Mouse (Mus musculus) liver, postnatal 0 days (tissue): ENCODE data around the gene Sar1b. TPM values are rescaled to one million over a fixed set of nuclear protein-coding genes. Genes with fewer than 3 reads are reported as not detected.
"Not testable (repeated sequence)": the region's sequence is repeated elsewhere in the genome, so short reads cannot be mapped to it uniquely, and the experiment has no call there.

Experiments used
- ATAC-seq: fragments of 200-750 bp; cut with Nextera tagmentation; 2 replicates; pipeline ENCODE4 v1.8.0; 2017; ENCODE audit warnings: mild to moderate bottlenecking, moderate library complexity
- DNase-seq: peaks from one replicate; pipeline ENCODE4 v3.0.0-alpha.2; 2016
- H3K27ac ChIP-seq: fragments of 300-500 bp; sonication (generic); 2 replicates; pipeline ENCODE4 v1.5.1; 2014; ENCODE audit warnings: antibody characterized with exemption, moderate library complexity, mild to moderate bottlenecking, low read depth
- H3K27me3 ChIP-seq: fragments of 300-500 bp; sonication (generic); 2 replicates; pipeline ENCODE4 v1.6.1; 2014; ENCODE audit warnings: low read length, control low read depth, mixed read lengths; ENCODE audit not compliant: insufficient read depth
- H3K36me3 ChIP-seq: fragments of 300-500 bp; sonication (generic); replicated peaks from 2 replicates; pipeline ENCODE4 v1.6.1; 2014; ENCODE audit warnings: mild to moderate bottlenecking, control low read depth, low read length, moderate library complexity, mixed read lengths; ENCODE audit not compliant: insufficient read depth
- H3K4me1 ChIP-seq: fragments of 300-500 bp; sonication (generic); 2 replicates; pipeline ENCODE4 v1.6.1; 2014; ENCODE audit warnings: antibody characterized with exemption, mild to moderate bottlenecking, control low read depth; ENCODE audit not compliant: insufficient read depth
- H3K4me2 ChIP-seq: fragments of 300-500 bp; sonication (generic); 2 replicates; pipeline ENCODE4 v1.6.1; 2014; ENCODE audit warnings: low read depth, mild to moderate bottlenecking, low read length, moderate library complexity, mixed read lengths
- H3K4me3 ChIP-seq: fragments of 300-500 bp; sonication (generic); 2 replicates; pipeline ENCODE4 v1.5.1; 2014; ENCODE audit warnings: low read depth, low read length
- H3K9ac ChIP-seq: fragments of 300-500 bp; sonication (generic); replicated peaks from 2 replicates; pipeline ENCODE4 v1.6.1; 2014; ENCODE audit warnings: mild to moderate bottlenecking, moderate library complexity
- H3K9me3 ChIP-seq: fragments of 300-500 bp; sonication (generic); 2 replicates; pipeline ENCODE4 v1.6.1; 2016; ENCODE audit warnings: mild to moderate bottlenecking, control low read depth, low read length, mixed read lengths
- CTCF ChIP-seq: sonication (generic); IDR thresholded peaks from 2 replicates; pipeline ENCODE4 v1.5.1; 2016; ENCODE audit warnings: antibody characterized with exemption, low read depth
- EP300 ChIP-seq: IDR thresholded peaks from 2 replicates; pipeline ENCODE4 v1.6.1; 2016; ENCODE audit warnings: antibody characterized with exemption, low read depth, mild to moderate bottlenecking
- WGBS: fragments of 180-500 bp; shearing (Covaris S2); extraction: QIAGEN DNeasy Blood & Tissue Kit; methylation state at CpG from one replicate; pipeline ENCODE4 v1.1.7; 2014; ENCODE audit not compliant: insufficient replicate concordance; 5-methylcytosine and 5-hydroxymethylcytosine counted together
- polyA plus RNA-seq: library from polyadenylated mRNA; unstranded; fragments of >200 nt; fragmentation: Nextera tagmentation; extraction: Ambion mirVana; gene quantifications from 2 replicates; pipeline ENCODE4 v1.2.1, GENCODE M21; 2015

Sar1b gene
- polyA plus RNA-seq, 1 experiment from 2014 or later = 204 TPM

GRCm38 (mm10) chr11:51746096-51746495, 17.4 kb upstream of the Sar1b start:
- Histone ChIP-seq H3K4me3 (no peak overlapping the region), H3K27ac (peak overlapping the region; percentile 30), H3K9me3 (no peaks in the 10 kb centered on the region), H3K36me3 (peaks cover 34% of the 10 kb centered on the region), H3K4me1 (peaks cover 5% of the 10 kb centered on the region; the same call in 1 of the 2 replicates), H3K27me3 (no peaks in the 10 kb centered on the region), H3K4me2 (no peak overlapping the region), H3K9ac (no peak overlapping the region)
- DNase-seq (peak; percentile 47), ATAC-seq (peak; percentile 75)
- WGBS = 59% methylated on average over 1 of the region's 1 CpGs
- TF ChIP-seq CTCF (no peak), EP300 (no peak)

- H3K4me1 ChIP-seq = peaks cover 18% of the 10 kb centered on the region
- not testable (repeated sequence) for ATAC-seq, H3K27ac ChIP-seq
These were observed 11.8 kb upstream of the Sar1b start for GRCm38 (mm10) chr11:51751623-51752225.

GRCm38 (mm10) chr11:51755621-51756311, 7.7 kb upstream of the Sar1b start:
- peak overlapping the region; percentile 97 for H3K9ac ChIP-seq
- TF ChIP-seq CTCF = no peak
- TF ChIP-seq EP300 = no peak
- peak overlapping the region; percentile 90 for H3K4me3 ChIP-seq
- ATAC-seq (peak; percentile 52), DNase-seq (peak; percentile 67)
- no peaks in the 10 kb centered on the region for H3K36me3 ChIP-seq
- WGBS = 2% methylated on average over 46 of the region's 46 CpGs
- H3K27ac ChIP-seq = peak overlapping the region; percentile 95
- peaks cover 28% of the 10 kb centered on the region for H3K4me1 ChIP-seq
- H3K27me3 ChIP-seq = no peaks in the 10 kb centered on the region
- no peaks in the 10 kb centered on the region for H3K9me3 ChIP-seq
- peak overlapping the region; percentile 96 for H3K4me2 ChIP-seq

More at GRCm38 (mm10) chr11:51751623-51752225, 11.8 kb upstream of the Sar1b start:
- H3K36me3 ChIP-seq, H3K4me3 ChIP-seq, H3K4me2 ChIP-seq, H3K9me3 ChIP-seq, H3K27me3 ChIP-seq, H3K9ac ChIP-seq, DNase-seq: not testable (repeated sequence)
- WGBS = 74% methylated on average over 6 of the region's 6 CpGs
- 0 out of 2 replicates have a peak, but pooled peaks have one; percentile 8 for TF ChIP-seq CTCF

GRCm38 (mm10) chr11:51756352-51756771, 7.1 kb upstream of the Sar1b start:
- peaks cover 26% of the 10 kb centered on the region for H3K4me1 ChIP-seq
- peak overlapping the region; percentile 90 for H3K4me3 ChIP-seq
- H3K27me3 ChIP-seq = no peaks in the 10 kb centered on the region
- WGBS = under 1% methylated on average over 36 of the region's 41 CpGs
- peak; percentile 97 for ATAC-seq
- peak; percentile 95 for DNase-seq
- H3K27ac ChIP-seq = peak overlapping the region; percentile 95
- no peaks in the 10 kb centered on the region for H3K36me3 ChIP-seq
- H3K9me3 ChIP-seq = no peaks in the 10 kb centered on the region
- peak overlapping the region; percentile 96 for H3K4me2 ChIP-seq
- TF ChIP-seq CTCF (no peak), EP300 (peak; percentile 57; the same call in 1 of the 2 replicates)
- peak overlapping the region; percentile 97 for H3K9ac ChIP-seq

DNA sequence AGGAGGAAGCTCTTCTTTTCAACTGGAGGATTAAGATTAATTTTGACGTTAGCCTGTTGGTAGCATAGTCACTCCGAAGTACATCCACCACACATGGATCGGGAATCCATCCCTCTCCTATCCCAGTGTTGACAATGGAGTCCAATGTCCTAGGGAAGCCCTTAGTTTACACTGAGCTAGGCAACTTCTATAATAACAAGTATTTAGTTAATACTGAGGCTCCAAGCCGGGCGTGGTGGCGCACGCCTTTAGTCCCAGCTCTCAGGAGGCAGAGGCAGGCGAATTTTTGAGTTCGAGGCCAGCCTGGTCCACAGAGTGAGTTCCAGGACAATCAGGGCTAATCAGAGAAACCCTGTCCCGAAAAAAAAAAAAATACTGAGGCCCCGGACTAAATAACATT, 6.5 kb upstream of the Sar1b start:
- TF ChIP-seq EP300 = no peak
- no peak for TF ChIP-seq CTCF
- Histone ChIP-seq H3K9ac (peak overlapping the region; percentile 97), H3K9me3 (no peaks in the 10 kb centered on the region), H3K27me3 (no peaks in the 10 kb centered on the region), H3K4me1 (peaks cover 25% of the 10 kb centered on the region), H3K4me3 (peak overlapping the region; percentile 90), H3K36me3 (no peaks in the 10 kb centered on the region), H3K4me2 (peak overlapping the region; percentile 96), H3K27ac (peak overlapping the region; percentile 95)
- WGBS = 64% methylated on average over 11 of the region's 11 CpGs
- no peak for DNase-seq
- 0 out of 2 replicates have a peak, but pooled peaks have one; percentile 6 for ATAC-seq

DNA sequence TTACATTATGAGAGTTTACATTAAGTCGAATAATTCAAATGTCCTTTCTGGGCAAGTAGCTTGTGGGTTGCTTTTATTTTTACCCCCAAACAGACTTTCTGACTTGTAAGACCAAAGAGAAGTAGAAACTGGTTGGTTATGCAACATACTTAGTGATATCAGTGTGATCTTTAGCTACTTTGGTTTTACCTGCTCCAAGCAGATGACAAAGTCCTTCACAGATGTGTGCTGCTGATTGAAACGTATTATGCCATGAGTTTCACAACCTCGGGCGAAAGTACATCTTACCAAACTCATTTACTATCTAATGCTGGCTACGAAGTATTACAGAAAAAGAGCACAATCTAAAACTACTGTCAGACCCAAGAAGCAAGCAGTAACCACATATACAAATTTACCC, 5.9 kb upstream of the Sar1b start:
- H3K4me2 ChIP-seq = no peak overlapping the region
- no peak for DNase-seq
- peak overlapping the region; percentile 95 for H3K27ac ChIP-seq
- H3K4me1 ChIP-seq = peaks cover 25% of the 10 kb centered on the region
- no peak overlapping the region for H3K4me3 ChIP-seq
- no peak for ATAC-seq
- H3K9me3 ChIP-seq = no peaks in the 10 kb centered on the region
- H3K9ac ChIP-seq = no peak overlapping the region
- WGBS = 36% methylated on average over 5 of the region's 5 CpGs
- H3K36me3 ChIP-seq = no peaks in the 10 kb centered on the region
- no peaks in the 10 kb centered on the region for H3K27me3 ChIP-seq
- TF ChIP-seq CTCF = no peak
- peak; percentile 72 for TF ChIP-seq EP300

GRCm38 (mm10) chr11:51758207-51758606, 5.3 kb upstream of the Sar1b start:
- Histone ChIP-seq H3K4me1 (peaks cover 30% of the 10 kb centered on the region), H3K27ac (peak overlapping the region; percentile 95)
- not testable (repeated sequence) for H3K36me3 ChIP-seq, H3K9ac ChIP-seq, H3K9me3 ChIP-seq, H3K4me3 ChIP-seq, H3K27me3 ChIP-seq, ATAC-seq, H3K4me2 ChIP-seq, DNase-seq
- 85% methylated on average over 5 of the region's 5 CpGs for WGBS
